Mouse (Mus musculus) heart, embryonic 12.5 days (tissue): ENCODE data around the gene Zfp174. TPM values are rescaled to one million over a fixed set of nuclear protein-coding genes. Genes with fewer than 3 reads are reported as not detected.
"Not testable (repeated sequence)": the region's sequence is repeated elsewhere in the genome, so short reads cannot be mapped to it uniquely, and the experiment has no call there.

Source experiments
- ATAC-seq: fragments of 200-750 bp; cut with Nextera tagmentation; 2 replicates; pipeline ENCODE4 v1.8.0; 2017; ENCODE audit warnings: moderate TSS enrichment, moderate library complexity; ENCODE audit not compliant: insufficient number of reproducible peaks, low FRiP score
- H3K27ac ChIP-seq: fragments of 300-500 bp; sonication (generic); 2 replicates; pipeline ENCODE4 v1.5.1; 2016; ENCODE audit warnings: mild to moderate bottlenecking, moderate library complexity; ENCODE audit not compliant: poor library complexity, severe bottlenecking
- H3K27me3 ChIP-seq: fragments of 300-500 bp; sonication (generic); replicated peaks from 2 replicates; pipeline ENCODE4 v1.6.1; 2016; ENCODE audit warnings: mild to moderate bottlenecking, moderate library complexity
- H3K36me3 ChIP-seq: fragments of 300-500 bp; sonication (generic); 2 replicates; pipeline ENCODE4 v1.6.1; 2016; ENCODE audit warnings: mild to moderate bottlenecking, moderate library complexity
- H3K4me1 ChIP-seq: fragments of 300-500 bp; sonication (generic); replicated peaks from 2 replicates; pipeline ENCODE4 v1.6.1; 2016; ENCODE audit warnings: mild to moderate bottlenecking
- H3K4me2 ChIP-seq: fragments of 300-500 bp; sonication (generic); 2 replicates; pipeline ENCODE4 v1.6.1; 2016; ENCODE audit warnings: mild to moderate bottlenecking, moderate library complexity
- H3K4me3 ChIP-seq: fragments of 300-500 bp; sonication (generic); 2 replicates; pipeline ENCODE4 v1.5.1; 2016; ENCODE audit warnings: mild to moderate bottlenecking
- H3K9ac ChIP-seq: fragments of 300-500 bp; sonication (generic); 2 replicates; pipeline ENCODE4 v1.6.1; 2016; ENCODE audit warnings: mild to moderate bottlenecking, moderate library complexity
- H3K9me3 ChIP-seq: fragments of 300-500 bp; sonication (generic); replicated peaks from 2 replicates; pipeline ENCODE4 v1.6.1; 2016; ENCODE audit warnings: mild to moderate bottlenecking, moderate library complexity
- WGBS: fragments of 180-500 bp; shearing (Covaris S2); methylation state at CpG from one replicate; pipeline ENCODE4 v1.1.7; 2016; 5-methylcytosine and 5-hydroxymethylcytosine counted together
- polyA plus RNA-seq: library from polyadenylated mRNA; unstranded; fragments of >200 nt; fragmentation: Nextera tagmentation; extraction: Ambion mirVana; gene quantifications from 2 replicates; pipeline ENCODE4 v1.2.1, GENCODE M21; 2016

Zfp174 gene
- polyA plus RNA-seq, result 1.3 and 1.4 TPM in 2 replicates

- H3K27ac ChIP-seq, result no peak within 1 kb of the TSS
- H3K9me3 ChIP-seq, result no peaks in the 10 kb centered on the region
- peak within 1 kb of the TSS; percentile 68 for H3K4me3 ChIP-seq
- peak within 1 kb of the TSS; percentile 76 for H3K9ac ChIP-seq
- no peaks in the 10 kb centered on the region for H3K27me3 ChIP-seq
- no peaks in the 10 kb centered on the region for H3K36me3 ChIP-seq
- peaks cover 7% of the 10 kb centered on the region for H3K4me1 ChIP-seq
- ATAC-seq, result peak; percentile 99
- 3% methylated on average over 38 of the region's 38 CpGs for WGBS
- H3K4me2 ChIP-seq, result peak within 1 kb of the TSS; percentile 73
Measured at GRCm38 (mm10) chr16:3846711-3847518, at the start of gene Zfp174. Gene Zfp174 (plus strand): TSS chr16:3847268.

- Histone ChIP-seq H3K4me3 (no peak overlapping the region), H3K27me3 (no peaks in the 10 kb centered on the region), H3K9ac (no peak overlapping the region), H3K36me3 (no peaks in the 10 kb centered on the region), H3K9me3 (peaks cover 9% of the 10 kb centered on the region; the same call in 1 of the 2 replicates), H3K4me2 (no peak overlapping the region), H3K27ac (no peak overlapping the region), H3K4me1 (no peaks in the 10 kb centered on the region)
- ATAC-seq, result no peak
- 68% methylated on average over 3 of the region's 3 CpGs for WGBS
Measured at GRCm38 (mm10) chr16:3808176-3808575, 38.9 kb upstream of the Zfp174 start.

- not testable (repeated sequence) for H3K4me1 ChIP-seq, H3K4me2 ChIP-seq, H3K27ac ChIP-seq, H3K27me3 ChIP-seq, H3K9ac ChIP-seq, H3K4me3 ChIP-seq, H3K36me3 ChIP-seq, ATAC-seq
- WGBS, result 79% methylated on average over 6 of the region's 6 CpGs
- peaks cover 13% of the 10 kb centered on the region; the same call in 1 of the 2 replicates for H3K9me3 ChIP-seq
Measured at GRCm38 (mm10) chr16:3814667-3815066, 32.4 kb upstream of the Zfp174 start.

- Histone ChIP-seq H3K9ac (no peak overlapping the region), H3K36me3 (no peaks in the 10 kb centered on the region), H3K4me1 (no peaks in the 10 kb centered on the region), H3K9me3 (no peaks in the 10 kb centered on the region), H3K27me3 (no peaks in the 10 kb centered on the region), H3K4me2 (no peak overlapping the region), H3K4me3 (no peak overlapping the region), H3K27ac (no peak overlapping the region)
- ATAC-seq, result no peak; the same call in 1 of the 2 replicates
- 55% methylated on average over 2 of the region's 2 CpGs for WGBS
Measured at GRCm38 (mm10) chr16:3820202-3820601, 26.9 kb upstream of the Zfp174 start.

- WGBS, result 54% methylated on average over 3 of the region's 3 CpGs
- no peak for ATAC-seq
Measured at GRCm38 (mm10) chr16:3828021-3828420, 19.0 kb upstream of the Zfp174 start.

GRCm38 (mm10) chr16:3829727-3830126, 17.3 kb upstream of the Zfp174 start:
- no peak overlapping the region for H3K27ac ChIP-seq
- no peak for ATAC-seq
- no peaks in the 10 kb centered on the region for H3K27me3 ChIP-seq
- no peaks in the 10 kb centered on the region for H3K4me1 ChIP-seq
- H3K9me3 ChIP-seq, result 0 out of 2 replicates have a peak, but pooled peaks cover 3% of the 10 kb centered on the region
- H3K9ac ChIP-seq, result no peak overlapping the region
- WGBS, result 66% methylated on average over 2 of the region's 2 CpGs
- no peak overlapping the region for H3K4me2 ChIP-seq
- H3K4me3 ChIP-seq, result no peak overlapping the region
- H3K36me3 ChIP-seq, result no peaks in the 10 kb centered on the region

More at GRCm38 (mm10) chr16:3828021-3828420, 19.0 kb upstream of the Zfp174 start:
- H3K27ac ChIP-seq, result no peak overlapping the region
- H3K9me3 ChIP-seq, result 0 out of 2 replicates have a peak, but pooled peaks cover 3% of the 10 kb centered on the region
- no peak overlapping the region for H3K4me2 ChIP-seq
- no peak overlapping the region for H3K9ac ChIP-seq
- H3K27me3 ChIP-seq, result no peaks in the 10 kb centered on the region
- no peaks in the 10 kb centered on the region for H3K4me1 ChIP-seq
- no peaks in the 10 kb centered on the region for H3K36me3 ChIP-seq
- H3K4me3 ChIP-seq, result no peak overlapping the region

GRCm38 (mm10) chr16:3830588-3831109, 16.4 kb upstream of the Zfp174 start, which contains the start of gene Olfr15:
Gene Olfr15 (plus strand): TSS chr16:3830878.
- no peaks in the 10 kb centered on the region for H3K27me3 ChIP-seq
- no peaks in the 10 kb centered on the region for H3K4me1 ChIP-seq
- no peak within 1 kb of the TSS for H3K4me3 ChIP-seq
- no peak within 1 kb of the TSS for H3K9ac ChIP-seq
- no peak for ATAC-seq
- 0 out of 2 replicates have a peak, but pooled peaks cover 3% of the 10 kb centered on the region for H3K9me3 ChIP-seq
- no peaks in the 10 kb centered on the region for H3K36me3 ChIP-seq
- no peak within 1 kb of the TSS for H3K4me2 ChIP-seq
- H3K27ac ChIP-seq, result no peak within 1 kb of the TSS

- WGBS, result 79% methylated on average over 2 of the region's 2 CpGs
- H3K9ac ChIP-seq, result no peak overlapping the region
- H3K4me3 ChIP-seq, result no peak overlapping the region
- H3K36me3 ChIP-seq, result no peaks in the 10 kb centered on the region
- H3K27ac ChIP-seq, result no peak overlapping the region
- H3K4me1 ChIP-seq, result no peaks in the 10 kb centered on the region
- H3K4me2 ChIP-seq, result no peak overlapping the region
- H3K27me3 ChIP-seq, result peaks cover 12% of the 10 kb centered on the region
- no peaks in the 10 kb centered on the region for H3K9me3 ChIP-seq
- no peak for ATAC-seq
Measured at GRCm38 (mm10) chr16:3835461-3835860, 11.6 kb upstream of the Zfp174 start.

- Histone ChIP-seq H3K36me3 (no peaks in the 10 kb centered on the region), H3K4me3 (no peak overlapping the region), H3K27ac (no peak overlapping the region), H3K4me2 (no peak overlapping the region), H3K9ac (no peak overlapping the region), H3K9me3 (no peaks in the 10 kb centered on the region), H3K4me1 (no peaks in the 10 kb centered on the region), H3K27me3 (peaks cover 12% of the 10 kb centered on the region)
- ATAC-seq, result 0 out of 2 replicates have a peak, but pooled peaks have one; percentile 33
- WGBS, result 49% methylated on average over 17 of the region's 17 CpGs
Measured at GRCm38 (mm10) chr16:3839157-3839885, 7.7 kb upstream of the Zfp174 start.

GRCm38 (mm10) chr16:3842989-3843388, 4.1 kb upstream of the Zfp174 start:
- WGBS, result 27% methylated on average over 4 of the region's 4 CpGs
- Histone ChIP-seq H3K9me3 (no peaks in the 10 kb centered on the region), H3K4me1 (peaks cover 5% of the 10 kb centered on the region), H3K36me3 (no peaks in the 10 kb centered on the region), H3K4me2 (no peak overlapping the region), H3K27ac (no peak overlapping the region), H3K4me3 (no peak overlapping the region), H3K27me3 (peaks cover 12% of the 10 kb centered on the region), H3K9ac (no peak overlapping the region)
- ATAC-seq, result no peak

GRCm38 (mm10) chr16:3843796-3844195, 3.3 kb upstream of the Zfp174 start:
- H3K4me3 ChIP-seq, result no peak overlapping the region
- ATAC-seq, result no peak
- H3K4me1 ChIP-seq, result peaks cover 7% of the 10 kb centered on the region
- WGBS, result 68% methylated on average over 1 of the region's 1 CpGs
- no peaks in the 10 kb centered on the region for H3K36me3 ChIP-seq
- no peaks in the 10 kb centered on the region for H3K9me3 ChIP-seq
- no peak overlapping the region for H3K27ac ChIP-seq
- H3K4me2 ChIP-seq, result no peak overlapping the region
- H3K27me3 ChIP-seq, result peaks cover 6% of the 10 kb centered on the region
- no peak overlapping the region for H3K9ac ChIP-seq
